Mouse (Mus musculus): ENCODE data around the gene Atxn1.
A peak's percentile ranks its signal among the peaks of the same experiment; 100 is the strongest.

Gene Atxn1

GRCm38 (mm10) chr13:45964853-45965593 lies at the start of gene Atxn1:
Atxn1 (minus strand) TSS chr13:45965008.
- peak; percentile 73 to 79 for DNase-seq (ENCODE audit: low spot score in 2 of 2)

DNA sequence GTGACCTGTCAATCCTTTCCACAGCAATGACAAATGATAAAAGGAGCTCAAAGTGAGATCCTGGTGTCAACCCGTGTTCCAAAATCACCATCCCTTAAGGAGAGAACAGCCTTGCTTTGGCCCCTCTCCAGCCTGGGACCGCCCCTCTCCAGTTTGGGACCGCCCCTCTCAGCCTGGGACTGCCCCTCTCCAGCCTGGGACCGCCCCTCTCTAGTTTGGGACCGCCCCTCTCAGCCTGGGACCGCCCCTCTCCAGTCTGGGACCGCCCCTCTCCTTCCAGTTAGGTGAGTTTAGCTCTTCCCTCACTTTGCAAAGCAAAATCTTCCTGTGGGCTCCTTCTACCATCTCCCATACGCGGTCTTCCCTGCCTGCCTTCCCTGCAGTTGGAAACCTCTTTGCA lies 46.4 kb upstream of the Atxn1 start:
- DNase-seq (ENCODE audit: low spot score in 2 of 2), result no peak

- DNase-seq (ENCODE audit: low spot score in 2 of 2), result no peak
These were observed 45.3 kb upstream of the Atxn1 start for GRCm38 (mm10) chr13:46010075-46010474.

GRCm38 (mm10) chr13:46008831-46009666 lies 44.2 kb upstream of the Atxn1 start:
- DNase-seq (ENCODE audit: low spot score in 2 of 2), result no peak

DNA sequence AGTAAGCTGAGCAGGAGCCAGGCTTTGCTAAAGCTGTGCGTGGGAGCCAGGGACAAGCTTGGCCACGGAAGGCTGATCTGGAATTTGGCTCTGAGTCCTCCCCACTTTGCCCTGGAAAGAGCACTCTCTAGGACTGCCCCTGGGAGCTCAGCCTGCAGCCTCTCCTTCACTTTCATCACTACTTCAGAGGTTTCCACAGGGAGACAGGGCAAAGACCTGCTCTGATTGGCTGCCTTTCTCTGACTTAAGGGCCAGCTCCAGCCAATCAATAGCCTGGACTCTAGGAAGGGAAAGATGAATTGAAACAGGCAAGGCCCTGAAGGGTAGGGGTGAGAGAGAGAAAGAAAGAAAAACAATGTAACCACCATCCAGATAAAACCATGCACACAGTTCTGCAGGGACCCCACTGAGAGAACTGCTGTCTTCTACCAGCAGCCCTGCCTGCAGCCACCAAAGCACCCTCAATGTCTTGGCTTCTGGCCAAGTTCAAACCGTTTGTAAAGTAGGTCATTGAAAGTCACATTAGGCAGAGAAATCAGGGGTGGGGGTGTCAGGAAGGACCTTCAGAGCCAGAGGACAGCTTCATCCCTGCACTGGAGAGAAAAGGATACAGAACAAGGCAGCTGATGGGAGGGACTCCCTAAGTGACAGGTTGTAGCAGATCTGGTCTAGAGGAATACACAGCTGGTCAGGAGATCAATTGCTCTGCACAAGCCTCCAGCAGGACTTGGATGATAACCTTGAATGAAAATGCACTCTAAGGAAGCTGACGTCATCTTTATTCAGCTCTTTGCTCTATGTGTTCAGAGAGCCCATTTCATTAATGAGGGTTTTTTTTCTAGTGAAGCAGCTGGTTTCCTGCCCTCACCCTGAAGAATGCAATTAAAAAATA lies 41.6 kb upstream of the Atxn1 start:
- DNase-seq (ENCODE audit: low spot score in 2 of 2), result peak in 1 of 2 experiments; percentile 70

- no peak for DNase-seq (ENCODE audit: low spot score in 2 of 2)
These were observed 40.8 kb upstream of the Atxn1 start for GRCm38 (mm10) chr13:46005656-46006055.

DNA sequence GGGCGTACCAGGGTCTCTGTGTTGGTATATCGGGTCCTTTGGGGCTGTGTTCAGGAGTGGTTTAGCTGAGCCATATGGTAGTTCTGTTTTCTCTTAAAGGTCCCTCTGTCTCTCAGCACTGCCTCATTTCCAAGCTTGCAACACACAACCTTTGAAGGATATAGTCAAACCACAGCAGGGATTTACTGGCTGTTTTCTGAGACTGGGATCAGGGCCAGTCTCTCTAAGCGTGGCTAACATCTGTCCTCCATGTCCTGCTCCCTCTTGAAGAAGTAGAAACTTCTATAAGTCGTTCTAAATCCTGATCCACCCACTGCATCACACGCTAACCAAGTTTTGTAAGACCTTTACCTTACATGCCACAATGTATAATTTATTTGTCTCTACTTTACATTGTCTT lies 36.5 kb upstream of the Atxn1 start:
- DNase-seq (ENCODE audit: low spot score in 2 of 2), result no peak

- DNase-seq (ENCODE audit: low spot score in 2 of 2), result no peak
These were observed 28.1 kb upstream of the Atxn1 start for GRCm38 (mm10) chr13:45992953-45993352.

DNA sequence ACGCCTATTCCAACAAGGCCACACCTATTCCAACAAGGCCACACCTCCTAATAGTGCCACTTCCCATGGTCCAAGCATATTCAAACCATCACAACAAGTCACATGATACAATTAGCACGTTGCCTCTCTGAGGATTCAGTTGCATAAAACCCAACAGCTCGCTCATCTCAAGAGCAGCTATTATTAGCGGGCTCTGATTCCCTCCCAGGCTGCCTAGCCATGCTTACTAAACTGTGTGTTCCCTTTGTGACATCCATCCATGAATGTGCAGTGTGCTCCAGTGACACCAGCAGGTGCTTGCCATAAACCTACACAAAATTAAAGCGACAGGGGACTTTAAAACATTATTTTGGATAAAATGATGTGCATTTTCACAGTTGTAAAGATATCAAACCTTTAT lies 25.7 kb upstream of the Atxn1 start:
- no peak for DNase-seq (ENCODE audit: low spot score in 2 of 2)

DNA sequence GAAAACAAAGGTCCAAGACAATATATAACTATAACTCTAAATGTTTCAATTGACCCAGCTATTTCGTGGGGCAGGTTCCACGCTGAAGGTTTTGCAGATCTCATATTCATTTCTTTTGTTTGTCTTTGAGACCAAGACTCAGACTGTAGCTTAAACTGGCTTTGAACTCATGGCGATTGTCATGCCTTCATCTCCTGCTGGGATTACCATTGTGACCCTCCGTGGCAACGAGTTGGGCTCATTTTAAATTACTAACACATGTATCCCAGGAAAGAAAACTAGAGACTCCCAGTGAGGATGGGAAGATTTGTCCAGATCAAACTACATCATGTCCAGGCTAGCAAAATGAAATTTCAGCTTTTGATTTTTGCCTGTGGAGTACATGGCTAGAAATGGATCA lies 14.4 kb upstream of the Atxn1 start:
- DNase-seq (ENCODE audit: low spot score in 2 of 2), result no peak

- peak in 1 of 2 experiments; percentile 45 for DNase-seq (ENCODE audit: low spot score in 2 of 2)
These were observed 12.1 kb upstream of the Atxn1 start for GRCm38 (mm10) chr13:45976894-45977293.

- DNase-seq (ENCODE audit: low spot score in 2 of 2), result no peak
These were observed 9.8 kb upstream of the Atxn1 start for GRCm38 (mm10) chr13:45974651-45975050.

GRCm38 (mm10) chr13:45973972-45974490 lies 9.2 kb upstream of the Atxn1 start:
- DNase-seq (ENCODE audit: low spot score in 2 of 2), result no peak

- DNase-seq (ENCODE audit: low spot score in 2 of 2), result no peak
These were observed 6.2 kb upstream of the Atxn1 start for GRCm38 (mm10) chr13:45970920-45971536.

- no peak for DNase-seq (ENCODE audit: low spot score in 2 of 2)
These were observed 3.4 kb upstream of the Atxn1 start for GRCm38 (mm10) chr13:45968206-45968605.

DNA sequence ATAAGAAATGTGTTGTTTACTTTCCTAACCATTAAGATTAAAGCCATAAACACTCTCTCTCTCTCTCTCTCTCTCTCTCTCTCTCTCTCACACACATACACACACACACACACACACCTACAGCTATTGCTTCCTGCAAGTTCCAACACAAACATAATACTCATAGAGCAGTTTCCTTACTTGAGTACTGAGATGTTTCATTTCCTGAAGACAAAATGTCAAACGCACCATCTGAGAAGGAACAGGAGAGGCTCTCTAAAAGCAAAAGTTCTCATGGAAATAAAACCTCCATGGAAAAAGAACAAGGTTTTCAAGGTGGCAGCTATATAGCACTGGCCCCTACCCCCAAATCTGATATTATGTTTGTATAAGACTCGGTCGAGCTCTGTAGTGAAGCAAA lies 2.6 kb upstream of the Atxn1 start:
- no peak for DNase-seq (ENCODE audit: low spot score in 2 of 2)

- DNase-seq (ENCODE audit: low spot score in 2 of 2), result no peak
These were observed 1.8 kb upstream of the Atxn1 start for GRCm38 (mm10) chr13:45966586-45966985.

- DNase-seq (ENCODE audit: low spot score in 2 of 2), result peak; percentile 22 to 29
These were observed 1.0 kb upstream of the Atxn1 start for GRCm38 (mm10) chr13:45965594-45966432.

GRCm38 (mm10) chr13:45964331-45964852 lies 416 bp downstream of the Atxn1 start:
- peak in 1 of 2 experiments; percentile 45 for DNase-seq (ENCODE audit: low spot score in 2 of 2)

Data from urinary bladder, postnatal 36 days (tissue).